Mouse (Mus musculus) forebrain, postnatal 0 days (tissue): ENCODE measurements around the gene Tango2. TPM values are rescaled to one million over a fixed set of nuclear protein-coding genes. Genes with fewer than 3 reads are reported as not detected.

ENCODE experiments used
- ATAC-seq: fragments of 200-750 bp; cut with Nextera tagmentation; 2 replicates; pipeline ENCODE4 v1.8.0; 2017; ENCODE audit warnings: mild to moderate bottlenecking, moderate library complexity
- DNase-seq: peaks from one replicate; pipeline ENCODE4 v3.0.0-alpha.2; 2015
- H3K27ac ChIP-seq: fragments of 300-500 bp; sonication (generic); 2 replicates; pipeline ENCODE4 v1.5.1; 2014; ENCODE audit warnings: low read depth, mild to moderate bottlenecking, antibody characterized with exemption, low read length, moderate library complexity, mixed read lengths
- H3K27me3 ChIP-seq: fragments of 300-500 bp; sonication (generic); 2 replicates; pipeline ENCODE4 v1.6.1; 2014; ENCODE audit warnings: mild to moderate bottlenecking, low read length, mixed read lengths; ENCODE audit not compliant: insufficient read depth
- H3K36me3 ChIP-seq: fragments of 300-500 bp; sonication (generic); 2 replicates; pipeline ENCODE4 v1.6.1; 2014; ENCODE audit warnings: mild to moderate bottlenecking, moderate library complexity; ENCODE audit not compliant: insufficient read depth
- H3K4me1 ChIP-seq: fragments of 300-500 bp; sonication (generic); 2 replicates; pipeline ENCODE4 v1.6.1; 2014; ENCODE audit warnings: antibody characterized with exemption; ENCODE audit not compliant: insufficient read depth
- H3K4me2 ChIP-seq: fragments of 300-500 bp; sonication (generic); 2 replicates; pipeline ENCODE4 v1.6.1; 2014; ENCODE audit warnings: low read depth, mild to moderate bottlenecking, moderate library complexity
- H3K4me3 ChIP-seq: fragments of 300-500 bp; sonication (generic); 2 replicates; pipeline ENCODE4 v1.5.1; 2014; ENCODE audit warnings: low read depth, low read length, mixed read lengths
- H3K9ac ChIP-seq: fragments of 300-500 bp; sonication (generic); 2 replicates; pipeline ENCODE4 v1.6.1; 2014; ENCODE audit warnings: mild to moderate bottlenecking
- H3K9me3 ChIP-seq: fragments of 300-500 bp; sonication (generic); 2 replicates; pipeline ENCODE4 v1.6.1; 2016; ENCODE audit warnings: low read length
- CTCF ChIP-seq: sonication (generic); IDR thresholded peaks from 2 replicates; pipeline ENCODE4 v1.5.1; 2016; ENCODE audit warnings: antibody characterized with exemption, control low read depth, low read depth
- WGBS: fragments of 180-500 bp; shearing (Covaris S2); extraction: QIAGEN DNeasy Blood & Tissue Kit; methylation state at CpG from one replicate; pipeline ENCODE4 v1.1.7; 2014; 5-methylcytosine and 5-hydroxymethylcytosine counted together
- polyA plus RNA-seq: library from polyadenylated mRNA; unstranded; fragments of >200 nt; fragmentation: Nextera tagmentation; extraction: Ambion mirVana; gene quantifications from 2 replicates; pipeline ENCODE4 v1.2.1, GENCODE M21; 2015
- total RNA-seq: library from RNA; depleted of rRNA; stranded (reverse); fragments of >200 nt; gene quantifications from 2 replicates; pipeline ENCODE4 v1.2.3, GENCODE M21; 2014

Gene Tango2
- total and polyA plus RNA-seq, 2 experiments from 2014 or later = 43.0 to 75.9 TPM

GRCm38 (mm10) chr16:18342650-18343570 is 5.0 kb downstream of the Tango2 start:
- DNase-seq = no peak
- Histone ChIP-seq H3K9me3 (no peaks in the 10 kb centered on the region), H3K27ac (peak overlapping the region; percentile 6; the same call in 1 of the 2 replicates), H3K4me1 (peaks cover 16% of the 10 kb centered on the region), H3K9ac (peak overlapping the region; percentile 54), H3K27me3 (no peaks in the 10 kb centered on the region), H3K4me2 (peak overlapping the region; percentile 76), H3K36me3 (0 out of 2 replicates have a peak, but pooled peaks cover 6% of the 10 kb centered on the region), H3K4me3 (peak overlapping the region; percentile 56)
- WGBS = 43% methylated on average over 9 of the region's 9 CpGs
- ATAC-seq = no peak
- no peak for TF ChIP-seq CTCF

GRCm38 (mm10) chr16:18342076-18342475 is 5.8 kb downstream of the Tango2 start:
- DNase-seq (no peak), ATAC-seq (no peak)
- peaks cover 11% of the 10 kb centered on the region; the same call in 1 of the 2 replicates for H3K36me3 ChIP-seq
- no peak overlapping the region for H3K4me3 ChIP-seq
- no peak overlapping the region for H3K9ac ChIP-seq
- H3K4me2 ChIP-seq = no peak overlapping the region
- H3K4me1 ChIP-seq = peaks cover 9% of the 10 kb centered on the region; the same call in 1 of the 2 replicates
- TF ChIP-seq CTCF = no peak
- 88% methylated on average over 2 of the region's 2 CpGs for WGBS
- no peak overlapping the region for H3K27ac ChIP-seq
- H3K9me3 ChIP-seq = no peaks in the 10 kb centered on the region
- no peaks in the 10 kb centered on the region for H3K27me3 ChIP-seq

GRCm38 (mm10) chr16:18341605-18342004 is 6.3 kb downstream of the Tango2 start:
- ATAC-seq = no peak

GRCm38 (mm10) chr16:18339866-18340265 is 8.0 kb downstream of the Tango2 start:
- TF ChIP-seq CTCF = no peak
- peaks cover 9% of the 10 kb centered on the region; the same call in 1 of the 2 replicates for H3K4me1 ChIP-seq
- no peak overlapping the region for H3K27ac ChIP-seq
- no peak overlapping the region for H3K9ac ChIP-seq
- WGBS = 59% methylated on average over 1 of the region's 1 CpGs
- ATAC-seq = no peak
- H3K4me2 ChIP-seq = no peak overlapping the region
- no peak overlapping the region for H3K4me3 ChIP-seq
- H3K9me3 ChIP-seq = no peaks in the 10 kb centered on the region
- DNase-seq = no peak
- peaks cover 11% of the 10 kb centered on the region; the same call in 1 of the 2 replicates for H3K36me3 ChIP-seq
- no peaks in the 10 kb centered on the region for H3K27me3 ChIP-seq

More at GRCm38 (mm10) chr16:18341605-18342004, 6.3 kb downstream of the Tango2 start:
- Histone ChIP-seq H3K4me2 (no peak overlapping the region), H3K27ac (no peak overlapping the region), H3K4me3 (no peak overlapping the region), H3K9me3 (no peaks in the 10 kb centered on the region), H3K36me3 (peaks cover 11% of the 10 kb centered on the region; the same call in 1 of the 2 replicates), H3K4me1 (peaks cover 9% of the 10 kb centered on the region; the same call in 1 of the 2 replicates), H3K27me3 (no peaks in the 10 kb centered on the region), H3K9ac (no peak overlapping the region)
- WGBS = 93% methylated on average over 8 of the region's 8 CpGs
- no peak for TF ChIP-seq CTCF
- no peak for DNase-seq

GRCm38 (mm10) chr16:18337261-18337660 is 10.6 kb downstream of the Tango2 start:
- Histone ChIP-seq H3K27ac (no peak overlapping the region), H3K27me3 (no peaks in the 10 kb centered on the region), H3K36me3 (peaks cover 18% of the 10 kb centered on the region), H3K4me1 (no peaks in the 10 kb centered on the region), H3K9ac (no peak overlapping the region), H3K9me3 (no peaks in the 10 kb centered on the region), H3K4me3 (no peak overlapping the region), H3K4me2 (no peak overlapping the region)
- DNase-seq = no peak
- no peak for ATAC-seq
- no peak for TF ChIP-seq CTCF
- WGBS = 90% methylated on average over 4 of the region's 4 CpGs

GRCm38 (mm10) chr16:18335981-18336380 is 11.9 kb downstream of the Tango2 start:
- H3K27ac ChIP-seq = no peak overlapping the region
- no peak overlapping the region for H3K4me2 ChIP-seq
- H3K36me3 ChIP-seq = peaks cover 18% of the 10 kb centered on the region
- no peak for ATAC-seq
- H3K27me3 ChIP-seq = no peaks in the 10 kb centered on the region
- no peaks in the 10 kb centered on the region for H3K9me3 ChIP-seq
- no peak for DNase-seq
- H3K4me3 ChIP-seq = no peak overlapping the region
- 92% methylated on average over 3 of the region's 3 CpGs for WGBS
- TF ChIP-seq CTCF = no peak
- H3K9ac ChIP-seq = no peak overlapping the region
- H3K4me1 ChIP-seq = no peaks in the 10 kb centered on the region

GRCm38 (mm10) chr16:18333976-18334375 is 13.9 kb downstream of the Tango2 start:
- peaks cover 18% of the 10 kb centered on the region for H3K36me3 ChIP-seq
- ATAC-seq (no peak), DNase-seq (no peak)
- H3K4me2 ChIP-seq = no peak overlapping the region
- no peaks in the 10 kb centered on the region for H3K27me3 ChIP-seq
- TF ChIP-seq CTCF = no peak
- no peak overlapping the region for H3K9ac ChIP-seq
- H3K4me1 ChIP-seq = no peaks in the 10 kb centered on the region
- WGBS = 84% methylated on average over 3 of the region's 3 CpGs
- H3K4me3 ChIP-seq = no peak overlapping the region
- H3K27ac ChIP-seq = no peak overlapping the region
- H3K9me3 ChIP-seq = no peaks in the 10 kb centered on the region
